Mouse (Mus musculus) fat pad, adult 2 months (tissue): Measurements from ENCODE around the gene Ptpn18.
"Not testable (repeated sequence)": the region's sequence is repeated elsewhere in the genome, so short reads cannot be mapped to it uniquely, and the experiment has no call there.

Source experiments
- DNase-seq: peaks from one replicate; pipeline ENCODE4 v3.0.0-alpha.2; 2011; ENCODE audit warnings: low read depth, low spot score; ENCODE audit errors: extremely low read depth

The Ptpn18 gene

GRCm38 (mm10) chr1:34513068-34513467 is 53.5 kb downstream of the Ptpn18 start:
- no peak for DNase-seq

DNA sequence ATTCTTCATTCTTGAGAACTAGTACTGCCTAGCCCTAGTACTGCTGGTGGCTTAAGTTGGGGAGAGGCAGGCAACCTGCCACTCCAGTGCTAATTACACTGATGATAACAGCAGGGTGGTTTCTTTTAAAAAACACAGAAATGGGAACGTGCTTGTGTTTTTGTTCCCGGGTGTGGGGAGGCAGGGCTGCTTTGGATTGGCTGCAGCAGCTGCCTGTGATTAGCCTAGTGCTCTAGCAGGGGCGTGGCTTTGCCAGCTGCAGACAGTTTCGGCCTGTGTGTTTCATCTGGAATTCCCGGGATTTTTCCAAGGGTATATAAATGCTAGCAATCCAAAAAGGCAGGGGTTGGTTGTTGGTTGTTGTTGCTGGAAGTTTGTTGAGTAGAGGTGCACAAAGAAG is 57.0 kb downstream of the Ptpn18 start:
- DNase-seq, result no peak

GRCm38 (mm10) chr1:34517297-34517696 is 57.7 kb downstream of the Ptpn18 start:
- DNase-seq, result not testable (repeated sequence)

DNA sequence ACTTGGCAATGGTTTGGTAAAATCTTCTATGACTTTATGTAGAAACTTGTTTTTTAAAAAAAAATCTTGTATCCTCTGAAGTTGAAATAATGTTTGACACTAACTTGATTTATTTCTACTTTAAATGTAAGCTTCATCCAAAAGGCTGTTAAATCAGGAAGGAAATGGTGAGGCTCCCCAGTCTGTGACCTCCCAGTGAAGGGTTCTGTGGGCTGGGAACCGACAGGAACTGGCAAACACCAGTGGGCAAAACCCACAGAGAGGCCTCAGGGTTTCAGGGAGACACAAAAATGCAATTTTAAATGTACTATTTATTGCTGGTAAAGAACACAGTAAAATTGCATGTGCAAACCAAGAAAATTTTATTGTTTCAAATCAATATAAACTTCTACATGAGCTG is 58.2 kb downstream of the Ptpn18 start:
- not testable (repeated sequence) for DNase-seq

- DNase-seq, result no peak
Measured at GRCm38 (mm10) chr1:34518259-34518658, 58.7 kb downstream of the Ptpn18 start.

DNA sequence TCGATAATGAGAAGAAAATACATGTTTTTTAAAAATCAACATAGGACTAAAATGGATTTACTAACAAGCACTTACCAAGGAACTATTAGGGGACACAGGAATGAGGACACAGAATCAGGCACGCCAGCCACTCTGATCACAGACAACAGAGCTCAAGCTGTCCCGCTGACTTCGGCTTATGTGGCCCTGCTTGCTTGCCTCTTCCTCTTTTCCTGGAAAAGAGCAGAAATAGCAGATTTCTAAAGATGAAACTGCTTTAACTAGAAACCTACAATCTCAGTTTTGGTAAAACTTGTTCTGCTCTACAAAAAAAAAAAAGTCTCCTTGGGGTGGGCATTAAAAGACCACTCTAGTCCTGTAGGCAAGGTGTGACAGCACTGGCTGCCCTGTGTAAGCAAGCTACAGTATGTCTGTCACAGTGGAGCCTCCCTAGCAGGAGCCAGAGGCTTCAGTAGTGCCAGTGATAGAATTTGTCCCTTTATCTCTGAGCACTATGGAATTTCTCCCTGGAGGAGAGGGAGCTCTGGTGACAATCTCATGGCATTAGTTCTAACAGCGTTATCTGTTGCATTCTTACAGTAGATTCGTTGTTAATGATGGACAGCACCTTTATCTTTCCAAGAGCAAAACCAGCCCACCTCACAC is 62.8 kb downstream of the Ptpn18 start:
- no peak for DNase-seq

- no peak for DNase-seq
Measured at GRCm38 (mm10) chr1:34522850-34523244, 63.3 kb downstream of the Ptpn18 start.

DNA sequence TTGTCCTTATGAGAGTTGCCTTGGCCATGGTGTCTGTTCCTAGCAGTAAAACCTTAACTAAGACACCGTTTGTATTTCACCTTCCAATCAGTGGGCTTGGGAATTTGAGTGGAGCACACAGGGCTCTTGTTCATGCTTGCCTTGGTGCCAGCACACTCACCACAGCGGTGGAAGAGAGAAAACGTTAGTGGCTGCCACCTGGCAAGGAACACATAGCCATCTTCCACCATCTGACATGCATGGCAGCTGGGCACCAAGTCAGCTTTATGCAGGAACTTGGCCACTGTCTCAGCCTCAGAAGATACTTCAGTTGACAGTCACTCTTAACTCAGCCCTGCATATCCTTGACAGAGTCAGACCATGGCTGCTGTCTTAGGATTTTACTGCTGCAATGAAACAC is 64.1 kb downstream of the Ptpn18 start:
- DNase-seq, result no peak
